ENCODE assay signal across 11 mouse cellular contexts in the genomic region with DNA sequence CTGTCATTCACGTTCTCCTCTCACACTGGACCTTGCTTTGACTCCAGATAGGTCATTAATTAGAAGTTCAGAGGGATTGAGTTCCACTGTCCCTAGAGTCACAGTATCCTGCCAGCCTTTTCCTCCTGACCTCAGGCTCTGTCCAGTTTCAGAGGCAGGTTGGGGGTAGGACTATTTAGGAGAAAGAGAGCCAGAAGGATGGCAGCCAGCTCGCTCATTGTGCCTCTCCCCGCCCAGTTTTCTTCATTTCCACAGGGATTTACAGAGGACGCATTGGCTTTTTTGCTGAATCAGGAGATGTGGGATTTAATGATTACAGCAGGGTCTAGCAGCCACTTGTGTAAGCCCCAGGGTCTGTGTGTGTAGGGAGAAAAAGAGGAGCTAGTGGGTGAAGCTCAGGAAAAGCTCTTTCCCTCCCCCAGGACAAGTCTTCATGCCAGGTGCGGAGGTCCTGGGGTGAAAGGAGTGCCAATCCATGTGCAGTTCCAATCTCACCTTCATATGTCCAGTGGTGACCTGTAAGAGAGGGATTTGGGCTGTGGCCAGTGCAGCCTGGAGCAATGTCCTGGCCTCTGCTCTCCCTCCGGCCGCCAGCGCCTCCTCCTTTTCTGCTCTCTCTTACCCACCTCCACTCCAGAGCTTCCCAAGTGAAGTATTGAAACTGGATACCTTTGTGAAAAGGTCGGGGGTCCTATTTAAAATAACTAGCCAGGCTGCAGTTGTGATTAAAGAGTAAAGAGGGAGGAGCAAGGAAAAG. TPM values are rescaled to one million over a fixed set of nuclear protein-coding genes. Genes with fewer than 3 reads are reported as not detected.
DNase-seq lines count a peak whose midpoint lies in the region; ATAC-seq lines count a peak whose summit lies in the region.
"Had no signal": no experiment of that assay in that cellular context is flagged by ENCODE, and none has a peak within 500 bp of the region (broad histone marks: within the 10 kb centered on the region; RNA-seq: fewer than 3 reads in every experiment).

No protein-coding gene starts in this region.

- peaks cover 45% of the 10 kb centered on the region for H3K4me1 ChIP-seq in midbrain, embryonic 12.5 days
- peaks cover 26% of the 10 kb centered on the region for H3K4me1 ChIP-seq in midbrain, embryonic 11.5 days (ENCODE audit: control insufficient read depth, insufficient read depth, low read length)

- H3K36me3 ChIP-seq in midbrain, embryonic 12.5 days = peaks cover 3% of the 10 kb centered on the region; the same call in 1 of the 2 replicates
- no peaks in the 10 kb centered on the region for H3K36me3 ChIP-seq in midbrain, embryonic 11.5 days (ENCODE audit: control insufficient read depth, insufficient read depth, low read length)

- WGBS in midbrain, embryonic 12.5 days = 68% methylated on average over 9 of the region's 9 CpGs
- 70% methylated on average over 9 of the region's 9 CpGs for WGBS in midbrain, embryonic 11.5 days

- H3K27me3 ChIP-seq in midbrain, embryonic 12.5 days = peaks cover 15% of the 10 kb centered on the region
- no peaks in the 10 kb centered on the region for H3K27me3 ChIP-seq in midbrain, embryonic 11.5 days (ENCODE audit: control insufficient read depth, insufficient read depth, low read length)
- H3K27me3 ChIP-seq: neural tube, embryonic 12.5 days had no signal

- DNase-seq in adrenal gland, adult 2 months = peak; percentile 21
- DNase-seq in adrenal gland, adult 18-20 months (ENCODE audit: low spot score in 2 of 2) = no peak
- no peak for DNase-seq in midbrain, embryonic 11.5 days (ENCODE audit: low spot score, missing footprints)
- DNase-seq in kidney, adult 9 months = peak; percentile 87
- DNase-seq in skeletal muscle tissue, adult 2 months (ENCODE audit: low read depth, low spot score) = peak; percentile 68
- no peak for DNase-seq in urinary bladder, adult 2 months (ENCODE audit: low spot score)
- DNase-seq in right cerebral cortex, postnatal 25 days = no peak
- DNase-seq: lung, postnatal 4 days had no signal

- no peak overlapping the region for H3K4me2 ChIP-seq in midbrain, embryonic 12.5 days (replicated peaks)
- no peak overlapping the region for H3K4me2 ChIP-seq in midbrain, embryonic 11.5 days
- H3K4me2 ChIP-seq: neural tube, embryonic 12.5 days had no signal

- no peak overlapping the region for H3K27ac ChIP-seq in midbrain, embryonic 12.5 days (replicated peaks)
- no peak overlapping the region for H3K27ac ChIP-seq in midbrain, embryonic 11.5 days (ENCODE audit: low read depth, low read length)
- H3K27ac ChIP-seq: neural tube, embryonic 12.5 days had no signal

- no peaks in the 10 kb centered on the region for H3K9me3 ChIP-seq in midbrain, embryonic 12.5 days
- H3K9me3 ChIP-seq in midbrain, embryonic 11.5 days (ENCODE audit: control insufficient read depth, low read length) = no peaks in the 10 kb centered on the region
- H3K9me3 ChIP-seq: neural tube, embryonic 12.5 days had no signal

- no peak overlapping the region for H3K4me3 ChIP-seq in midbrain, embryonic 12.5 days
- no peak overlapping the region for H3K4me3 ChIP-seq in midbrain, embryonic 11.5 days (ENCODE audit: low read depth, low read length)
- H3K4me3 ChIP-seq: neural tube, embryonic 12.5 days had no signal

- H3K9ac ChIP-seq in midbrain, embryonic 12.5 days (replicated peaks) = peak overlapping the region; percentile 20; the same call in 1 of the 2 replicates
- no peak overlapping the region; the same call in 1 of the 2 replicates for H3K9ac ChIP-seq in midbrain, embryonic 11.5 days (ENCODE audit: low read length)

- no peak for ATAC-seq in midbrain, embryonic 12.5 days (ENCODE audit: low FRiP score, low read depth)
- no peak for ATAC-seq in midbrain, embryonic 11.5 days (ENCODE audit: low FRiP score)

RNA-seq across cellular contexts. Expression of gene Car14, which starts 2.7 kb away (rescaled TPM):
- 1 to 10 TPM; 1.7 to 7.3 TPM for total RNA-seq in adrenal gland, adult 2 months (2021)
- polyA plus RNA-seq in adrenal gland, adult 2 months (2012; rRNA removed) = 1.0 and 1.2 TPM in 2 replicates
- total RNA-seq in adrenal gland, adult 18-20 months (2021) = 1 to 10 TPM; 1.1 to 3.6 TPM
- 19.2 and 19.5 TPM in 2 replicates for polyA plus RNA-seq in midbrain, embryonic 12.5 days (2016; fragmentation: Nextera tagmentation; extraction: Ambion mirVana)
- polyA plus RNA-seq in midbrain, embryonic 11.5 days (2014; fragmentation: Nextera tagmentation; extraction: Ambion mirVana) = 32.1 and 33.4 TPM in 2 replicates
- polyA plus RNA-seq in urinary bladder, adult 2 months (2012; rRNA removed) = 14.7 and 17.0 TPM in 2 replicates
- total RNA-seq: common myeloid progenitor, adult 5-6 weeks had no signal

RNA-seq across cellular contexts. Expression of gene Aph1a, which starts 8.0 kb away (rescaled TPM):
- total RNA-seq in adrenal gland, adult 2 months (2021) = 100 to 1,000 TPM in 1 of 2 experiments, 10 to 100 TPM in 1; 76.0 to 135 TPM
- polyA plus RNA-seq in adrenal gland, adult 2 months (2012; rRNA removed) = 789 and 930 TPM in 2 replicates
- 100 to 1,000 TPM; 103 to 120 TPM for total RNA-seq in adrenal gland, adult 18-20 months (2021)
- 29.7 and 33.8 TPM in 2 replicates for polyA plus RNA-seq in midbrain, embryonic 12.5 days (2016; fragmentation: Nextera tagmentation; extraction: Ambion mirVana)
- polyA plus RNA-seq in midbrain, embryonic 11.5 days (2014; fragmentation: Nextera tagmentation; extraction: Ambion mirVana) = 32.5 and 34.3 TPM in 2 replicates
- polyA plus RNA-seq in urinary bladder, adult 2 months (2012; rRNA removed) = 84.0 and 96.2 TPM in 2 replicates

RNA-seq across cellular contexts. Expression of gene BC028528, which starts 10.0 kb away (rescaled TPM):
- total RNA-seq in adrenal gland, adult 2 months (2021) = 10 to 100 TPM; 13.0 to 15.2 TPM
- 1.8 TPM in 2 replicates for polyA plus RNA-seq in adrenal gland, adult 2 months (2012; rRNA removed)
- total RNA-seq in adrenal gland, adult 18-20 months (2021) = 10 to 100 TPM; 12.0 to 20.3 TPM
- 10.2 and 12.4 TPM in 2 replicates for polyA plus RNA-seq in midbrain, embryonic 12.5 days (2016; fragmentation: Nextera tagmentation; extraction: Ambion mirVana)
- 8.5 and 8.9 TPM in 2 replicates for polyA plus RNA-seq in midbrain, embryonic 11.5 days (2014; fragmentation: Nextera tagmentation; extraction: Ambion mirVana)
- 28.6 and 30.4 TPM in 2 replicates for polyA plus RNA-seq in urinary bladder, adult 2 months (2012; rRNA removed)

RNA-seq across cellular contexts. Expression of gene Ciart, which starts 19.7 kb away (rescaled TPM):
- 1 to 10 TPM; 1.6 to 1.9 TPM for total RNA-seq in adrenal gland, adult 2 months (2021)
- polyA plus RNA-seq in adrenal gland, adult 2 months (2012; rRNA removed) = 2.4 and 4.0 TPM in 2 replicates
- 1 to 10 TPM; 2.1 to 3.2 TPM for total RNA-seq in adrenal gland, adult 18-20 months (2021)
- 3.9 and 4.7 TPM in 2 replicates for polyA plus RNA-seq in midbrain, embryonic 12.5 days (2016; fragmentation: Nextera tagmentation; extraction: Ambion mirVana)
- 4.5 and 4.6 TPM in 2 replicates for polyA plus RNA-seq in midbrain, embryonic 11.5 days (2014; fragmentation: Nextera tagmentation; extraction: Ambion mirVana)
- polyA plus RNA-seq in urinary bladder, adult 2 months (2012; rRNA removed) = 37.5 and 49.5 TPM in 2 replicates

RNA-seq across cellular contexts. Expression of gene Anp32e, which starts 27.3 kb away (rescaled TPM):
- total RNA-seq in adrenal gland, adult 2 months (2021) = 10 to 100 TPM; 81.0 to 98.6 TPM
- 5.8 and 7.4 TPM in 2 replicates for polyA plus RNA-seq in adrenal gland, adult 2 months (2012; rRNA removed)
- total RNA-seq in adrenal gland, adult 18-20 months (2021) = 100 to 1,000 TPM in 1 of 2 experiments, 10 to 100 TPM in 1; 92.2 to 101 TPM
- 328 and 374 TPM in 2 replicates for polyA plus RNA-seq in midbrain, embryonic 12.5 days (2016; fragmentation: Nextera tagmentation; extraction: Ambion mirVana)
- 149 and 151 TPM in 2 replicates for polyA plus RNA-seq in midbrain, embryonic 11.5 days (2014; fragmentation: Nextera tagmentation; extraction: Ambion mirVana)
- polyA plus RNA-seq in urinary bladder, adult 2 months (2012; rRNA removed) = 53.4 and 78.9 TPM in 2 replicates

Comparison
In these comparisons a context has a peak if more than half of its experiments do, and no peak if none do; other contexts are left out.
1. DNase-seq: peak in adrenal gland, adult 2 months (single experiment), kidney, adult 9 months (single experiment) and skeletal muscle tissue, adult 2 months (single experiment); none in adrenal gland, adult 18-20 months (0 of 2), midbrain, embryonic 11.5 days (single experiment), urinary bladder, adult 2 months (single experiment) and right cerebral cortex, postnatal 25 days (single experiment).